Mouse (Mus musculus) kidney, adult 2 months (tissue): ENCODE data around the gene Gsg1.

Experiments used
- CTCF ChIP-seq: fragments of 200-500 bp; conservative IDR thresholded peaks from 2 replicates; pipeline ENCODE4 v1.5.1; 2011; ENCODE audit warnings: low read depth, mild to moderate bottlenecking, control low read depth, low read length, moderate library complexity, mixed read lengths; ENCODE audit not compliant: insufficient read depth, insufficient read length
- POLR2A ChIP-seq: fragments of 200-500 bp; IDR thresholded peaks from one replicate; pipeline ENCODE4 v1.6.1; 2011; ENCODE audit warnings: low read depth, low read length, control low read depth

- TF ChIP-seq CTCF (no peak), POLR2A (no peak)
These were observed 47.2 kb downstream of the Gsg1 start for GRCm38 (mm10) chr6:135206909-135207308.
